Mouse (Mus musculus): ENCODE data around the gene Carhsp1.

Gene Carhsp1

DNA sequence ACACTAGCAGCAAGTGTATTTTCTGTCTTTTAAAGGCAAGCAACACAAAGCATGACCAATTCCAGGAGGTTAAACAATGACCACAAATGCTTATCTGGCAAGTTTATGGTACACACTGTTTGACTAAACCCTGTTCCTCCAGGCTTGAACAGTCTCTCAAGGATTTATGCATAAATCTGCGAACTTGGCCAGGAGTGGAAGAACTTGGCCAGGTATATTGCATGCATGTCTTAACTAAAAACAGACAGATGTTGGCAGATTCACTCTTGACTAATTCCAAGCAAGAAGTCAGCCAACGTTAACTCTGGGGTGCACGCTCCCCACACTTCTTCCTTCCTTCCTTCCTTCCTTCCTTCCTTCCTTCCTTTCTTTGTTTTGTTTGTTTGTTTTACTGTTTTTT, 7.8 kb upstream of the Carhsp1 start:
- no peak for TF ChIP-seq POU5F1 (IDR thresholded peaks at IDR 0.05; ENCODE audit: borderline replicate concordance, low read length)
- TF ChIP-seq NANOG (IDR thresholded peaks at IDR 0.05; ENCODE audit: borderline replicate concordance, low read length), result no peak
- no peak for TF ChIP-seq CTCF (conservative IDR thresholded peaks at IDR 0.05; ENCODE audit: low read length)
- H3K4me1 ChIP-seq (replicated peaks; ENCODE audit: low read depth, low read length), result peaks cover 21% of the 10 kb centered on the region
- H3K9me3 ChIP-seq (ENCODE audit: low read length), result peaks cover 10% of the 10 kb centered on the region

DNA sequence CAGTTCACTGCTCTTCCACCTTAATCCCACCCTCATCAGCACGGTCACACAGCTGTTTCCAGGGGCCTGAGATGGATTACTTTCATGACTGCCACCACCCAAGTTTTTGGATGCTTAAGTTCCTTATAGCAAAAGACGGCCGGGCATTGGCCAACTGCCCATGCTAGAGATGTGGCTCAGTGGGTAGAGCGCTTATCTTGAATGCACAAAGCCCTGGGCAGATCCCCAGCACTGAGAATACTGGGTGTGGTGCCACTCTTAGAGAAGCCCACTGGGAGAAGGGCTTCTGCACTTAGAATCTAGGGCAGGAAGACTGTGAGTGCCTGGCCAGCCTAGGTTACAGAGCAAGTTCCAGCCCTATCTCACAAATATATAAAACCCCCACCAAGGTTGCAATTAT, 6.7 kb upstream of the Carhsp1 start:
- H3K4me3 ChIP-seq (replicated peaks; ENCODE audit: low read length), result no peak overlapping the region
- peaks cover 15% of the 10 kb centered on the region for H3K4me1 ChIP-seq (replicated peaks; ENCODE audit: low read depth, low read length)
- peaks cover 10% of the 10 kb centered on the region for H3K9me3 ChIP-seq (ENCODE audit: low read length)
- H3K27me3 ChIP-seq (ENCODE audit: insufficient read depth, low read length), result peaks cover 1% of the 10 kb centered on the region
- TF ChIP-seq POU5F1 (IDR thresholded peaks at IDR 0.05; ENCODE audit: borderline replicate concordance, low read length) (no peak), NANOG (IDR thresholded peaks at IDR 0.05; ENCODE audit: borderline replicate concordance, low read length) (no peak), CTCF (conservative IDR thresholded peaks at IDR 0.05; ENCODE audit: low read length) (no peak)
- peaks cover 16% of the 10 kb centered on the region for H3K36me3 ChIP-seq (ENCODE audit: insufficient read depth, low read length)

More for the DNA sequence above, 7.8 kb upstream of the Carhsp1 start:
- Histone ChIP-seq H3K4me3 (replicated peaks; ENCODE audit: low read length) (no peak overlapping the region), H3K27me3 (ENCODE audit: insufficient read depth, low read length) (no peaks in the 10 kb centered on the region), H3K36me3 (ENCODE audit: insufficient read depth, low read length) (peaks cover 27% of the 10 kb centered on the region)

DNA sequence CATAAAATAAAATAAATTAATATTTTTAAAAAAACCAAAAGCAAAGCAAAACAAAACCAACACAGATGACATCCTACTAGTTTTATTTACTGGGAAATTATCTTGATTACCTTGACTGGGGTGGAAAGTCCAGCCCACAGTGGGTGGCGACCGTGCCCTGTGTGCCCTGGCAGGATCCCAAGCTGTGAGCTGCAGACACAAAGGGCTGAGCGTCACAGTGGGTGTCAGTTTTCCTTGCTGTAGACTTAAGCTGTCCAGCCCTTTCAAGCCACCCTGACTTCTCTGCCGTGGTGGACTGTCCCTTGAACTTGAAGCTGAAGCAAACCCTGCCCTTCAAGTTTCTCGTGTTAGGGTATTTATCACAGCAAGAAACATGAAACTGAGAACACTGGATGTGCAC, 6.1 kb upstream of the Carhsp1 start:
- Histone ChIP-seq H3K9me3 (ENCODE audit: low read length) (peaks cover 7% of the 10 kb centered on the region), H3K36me3 (ENCODE audit: insufficient read depth, low read length) (peaks cover 10% of the 10 kb centered on the region), H3K27me3 (ENCODE audit: insufficient read depth, low read length) (peaks cover 8% of the 10 kb centered on the region), H3K4me1 (replicated peaks; ENCODE audit: low read depth, low read length) (peaks cover 13% of the 10 kb centered on the region; the same call in 1 of the 2 replicates), H3K4me3 (replicated peaks; ENCODE audit: low read length) (no peak overlapping the region)
- TF ChIP-seq POU5F1 (IDR thresholded peaks at IDR 0.05; ENCODE audit: borderline replicate concordance, low read length) (no peak), NANOG (IDR thresholded peaks at IDR 0.05; ENCODE audit: borderline replicate concordance, low read length) (no peak), CTCF (conservative IDR thresholded peaks at IDR 0.05; ENCODE audit: low read length) (no peak; the same call in 1 of the 2 replicates)

DNA sequence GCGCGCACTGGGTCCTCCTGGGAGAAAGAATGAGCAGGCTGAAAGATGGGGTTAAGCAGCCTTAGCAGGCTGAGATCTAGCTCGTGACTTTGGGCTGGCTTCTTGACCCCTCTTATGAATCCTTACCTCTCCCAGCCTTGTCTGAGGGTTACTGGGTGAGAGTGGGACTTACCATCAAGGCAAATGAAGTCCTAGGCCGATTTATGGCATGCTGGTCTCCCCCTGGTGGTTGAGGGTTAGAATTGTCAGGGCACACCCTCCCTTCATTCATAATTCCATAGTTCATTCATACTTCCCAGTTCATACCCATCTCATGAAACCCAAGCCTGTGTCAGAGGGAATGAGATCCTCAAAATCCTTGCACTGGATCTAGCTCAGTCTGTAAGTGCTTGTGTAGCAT, 4.8 kb upstream of the Carhsp1 start:
- H3K36me3 ChIP-seq (ENCODE audit: insufficient read depth, low read length), result no peaks in the 10 kb centered on the region
- TF ChIP-seq NANOG (IDR thresholded peaks at IDR 0.05; ENCODE audit: borderline replicate concordance, low read length), result no peak
- TF ChIP-seq POU5F1 (IDR thresholded peaks at IDR 0.05; ENCODE audit: borderline replicate concordance, low read length), result no peak
- TF ChIP-seq CTCF (conservative IDR thresholded peaks at IDR 0.05; ENCODE audit: low read length), result peak; percentile 85
- no peak overlapping the region for H3K4me3 ChIP-seq (replicated peaks; ENCODE audit: low read length)
- H3K4me1 ChIP-seq (replicated peaks; ENCODE audit: low read depth, low read length), result peaks cover 18% of the 10 kb centered on the region; the same call in 1 of the 2 replicates
- H3K27me3 ChIP-seq (ENCODE audit: insufficient read depth, low read length), result peaks cover 16% of the 10 kb centered on the region
- no peaks in the 10 kb centered on the region for H3K9me3 ChIP-seq (ENCODE audit: low read length)

DNA sequence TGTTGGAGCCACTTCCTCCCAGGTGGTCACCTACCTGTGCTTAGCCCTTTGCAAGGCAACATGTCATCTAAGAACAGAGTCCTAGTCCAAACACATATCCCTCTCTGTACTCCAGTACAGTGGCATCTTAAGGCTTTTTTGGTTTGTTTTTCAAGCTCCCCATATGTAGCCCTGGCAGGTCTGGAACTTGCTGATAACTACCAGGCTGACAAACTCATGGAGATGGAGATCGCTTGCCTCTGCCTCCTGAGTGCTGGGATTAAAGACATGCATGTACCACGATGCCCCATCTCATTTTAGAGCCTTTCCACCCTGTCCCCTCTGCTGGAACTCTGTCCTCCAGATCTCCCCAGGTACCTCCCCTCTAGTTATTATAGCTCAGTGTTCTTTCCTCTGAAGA, 4.3 kb upstream of the Carhsp1 start:
- Histone ChIP-seq H3K27me3 (ENCODE audit: insufficient read depth, low read length) (peaks cover 16% of the 10 kb centered on the region), H3K4me1 (replicated peaks; ENCODE audit: low read depth, low read length) (peaks cover 20% of the 10 kb centered on the region), H3K36me3 (ENCODE audit: insufficient read depth, low read length) (no peaks in the 10 kb centered on the region), H3K9me3 (ENCODE audit: low read length) (no peaks in the 10 kb centered on the region), H3K4me3 (replicated peaks; ENCODE audit: low read length) (no peak overlapping the region)
- TF ChIP-seq NANOG (IDR thresholded peaks at IDR 0.05; ENCODE audit: borderline replicate concordance, low read length), result no peak
- TF ChIP-seq POU5F1 (IDR thresholded peaks at IDR 0.05; ENCODE audit: borderline replicate concordance, low read length), result no peak

DNA sequence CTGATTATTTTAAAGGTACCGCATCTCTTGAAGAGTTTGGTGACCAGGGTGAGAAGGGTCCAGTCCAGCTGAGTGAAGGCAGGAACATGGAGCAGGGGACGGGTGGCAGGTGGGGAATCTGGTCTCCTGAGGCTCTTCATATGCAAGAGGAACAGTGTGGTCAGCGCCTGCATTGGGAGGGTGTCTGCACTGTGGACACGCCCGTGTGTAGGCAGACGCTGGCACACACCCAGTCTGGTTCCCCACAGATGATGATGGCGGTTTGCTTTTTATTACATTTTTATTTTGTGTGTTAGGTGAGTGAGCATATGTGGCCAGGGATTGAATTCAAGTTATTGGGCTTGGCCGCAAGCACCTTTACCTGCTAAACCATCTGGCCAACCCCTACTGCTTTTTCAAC, 3.6 kb upstream of the Carhsp1 start:
- Histone ChIP-seq H3K4me3 (replicated peaks; ENCODE audit: low read length) (no peak overlapping the region), H3K9me3 (ENCODE audit: low read length) (no peaks in the 10 kb centered on the region), H3K4me1 (replicated peaks; ENCODE audit: low read depth, low read length) (peaks cover 27% of the 10 kb centered on the region), H3K27me3 (ENCODE audit: insufficient read depth, low read length) (peaks cover 16% of the 10 kb centered on the region), H3K36me3 (ENCODE audit: insufficient read depth, low read length) (no peaks in the 10 kb centered on the region)
- no peak for TF ChIP-seq CTCF (conservative IDR thresholded peaks at IDR 0.05; ENCODE audit: low read length)
- TF ChIP-seq POU5F1 (IDR thresholded peaks at IDR 0.05; ENCODE audit: borderline replicate concordance, low read length), result no peak
- no peak for TF ChIP-seq NANOG (IDR thresholded peaks at IDR 0.05; ENCODE audit: borderline replicate concordance, low read length)

DNA sequence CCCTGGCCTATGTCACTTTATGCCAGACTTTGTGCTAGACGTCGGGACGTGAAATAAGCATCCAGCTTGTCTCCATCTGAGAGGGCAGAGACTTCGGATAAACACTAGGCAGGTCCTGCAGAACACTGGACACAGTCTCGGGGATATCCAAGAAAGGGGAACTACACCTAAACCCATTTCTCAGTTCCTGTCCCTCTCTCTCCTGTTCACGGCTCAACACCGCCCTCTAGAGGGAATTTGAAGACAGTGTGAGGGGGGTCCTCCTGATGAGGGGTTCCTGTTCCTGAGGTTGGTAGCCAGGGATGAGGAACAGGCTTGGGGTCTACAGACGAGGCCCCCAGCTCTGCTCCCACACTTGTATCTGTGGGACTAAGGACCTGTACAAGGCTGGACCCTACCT, 2.2 kb upstream of the Carhsp1 start:
- Histone ChIP-seq H3K4me1 (replicated peaks; ENCODE audit: low read depth, low read length) (peaks cover 41% of the 10 kb centered on the region), H3K27me3 (ENCODE audit: insufficient read depth, low read length) (peaks cover 16% of the 10 kb centered on the region), H3K4me3 (replicated peaks; ENCODE audit: low read length) (0 out of 2 replicates have a peak overlapping the region, but pooled peaks have one; percentile 43), H3K9me3 (ENCODE audit: low read length) (no peaks in the 10 kb centered on the region), H3K36me3 (ENCODE audit: insufficient read depth, low read length) (peaks cover 3% of the 10 kb centered on the region)
- TF ChIP-seq CTCF (conservative IDR thresholded peaks at IDR 0.05; ENCODE audit: low read length) (peak; percentile 79), NANOG (IDR thresholded peaks at IDR 0.05; ENCODE audit: borderline replicate concordance, low read length) (no peak), POU5F1 (IDR thresholded peaks at IDR 0.05; ENCODE audit: borderline replicate concordance, low read length) (no peak)

DNA sequence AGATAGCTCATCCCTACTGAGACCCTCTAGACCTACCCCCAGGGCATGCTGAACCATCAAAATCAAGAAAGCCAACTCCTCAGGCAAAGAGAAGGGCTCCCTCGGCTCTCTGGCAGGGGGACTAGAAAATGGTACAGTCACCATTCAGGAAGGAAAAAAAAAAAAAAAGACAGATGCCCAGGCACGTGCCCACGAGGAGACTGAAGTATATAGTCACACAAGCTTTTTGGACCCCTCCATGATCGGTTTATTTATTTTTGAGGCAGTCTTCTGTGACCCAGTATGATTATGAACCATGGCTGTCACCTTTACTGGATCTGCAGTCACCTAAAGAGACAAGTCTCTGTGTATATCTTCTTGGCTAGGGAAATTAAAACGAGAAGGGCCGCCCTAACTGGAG, 1.4 kb upstream of the Carhsp1 start:
- Histone ChIP-seq H3K4me3 (replicated peaks; ENCODE audit: low read length) (no peak overlapping the region), H3K9me3 (ENCODE audit: low read length) (no peaks in the 10 kb centered on the region), H3K4me1 (replicated peaks; ENCODE audit: low read depth, low read length) (peaks cover 49% of the 10 kb centered on the region), H3K27me3 (ENCODE audit: insufficient read depth, low read length) (peaks cover 16% of the 10 kb centered on the region), H3K36me3 (ENCODE audit: insufficient read depth, low read length) (peaks cover 11% of the 10 kb centered on the region)
- TF ChIP-seq NANOG (IDR thresholded peaks at IDR 0.05; ENCODE audit: borderline replicate concordance, low read length), result no peak
- TF ChIP-seq CTCF (conservative IDR thresholded peaks at IDR 0.05; ENCODE audit: low read length), result no peak
- TF ChIP-seq POU5F1 (IDR thresholded peaks at IDR 0.05; ENCODE audit: borderline replicate concordance, low read length), result no peak

DNA sequence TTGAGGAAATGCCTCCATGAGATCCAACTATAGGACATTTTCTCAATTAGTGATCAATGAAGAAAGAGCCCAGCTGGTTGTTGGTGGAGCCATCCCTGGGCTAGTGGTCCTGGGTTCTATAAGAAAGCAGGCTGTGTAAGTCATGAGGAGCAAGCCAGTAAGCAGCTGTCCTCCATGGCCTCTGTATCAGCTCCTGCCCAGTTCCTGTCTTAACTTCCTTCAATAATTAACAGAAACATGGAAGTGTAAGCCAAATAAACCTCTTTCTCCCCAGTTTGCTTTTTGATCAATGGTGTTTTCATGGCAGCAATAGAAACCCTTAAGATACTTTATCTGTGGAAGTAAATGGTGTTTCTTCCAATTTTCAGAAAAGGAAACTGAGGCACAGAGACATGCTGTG, 856 bp upstream of the Carhsp1 start:
- Histone ChIP-seq H3K4me1 (replicated peaks; ENCODE audit: low read depth, low read length) (peaks cover 54% of the 10 kb centered on the region), H3K9me3 (ENCODE audit: low read length) (no peaks in the 10 kb centered on the region), H3K27me3 (ENCODE audit: insufficient read depth, low read length) (peaks cover 16% of the 10 kb centered on the region), H3K4me3 (replicated peaks; ENCODE audit: low read length) (peak overlapping the region; percentile 92), H3K36me3 (ENCODE audit: insufficient read depth, low read length) (peaks cover 15% of the 10 kb centered on the region)
- no peak for TF ChIP-seq NANOG (IDR thresholded peaks at IDR 0.05; ENCODE audit: borderline replicate concordance, low read length)
- no peak for TF ChIP-seq CTCF (conservative IDR thresholded peaks at IDR 0.05; ENCODE audit: low read length)
- TF ChIP-seq POU5F1 (IDR thresholded peaks at IDR 0.05; ENCODE audit: borderline replicate concordance, low read length), result no peak
